Mouse (Mus musculus) thymus, adult 2 months (tissue): ENCODE measurements around the gene Uba7. TPM values are rescaled to one million over a fixed set of nuclear protein-coding genes. Genes with fewer than 3 reads are reported as not detected.

Experiments
- DNase-seq: peaks from one replicate; pipeline ENCODE4 v3.0.0; 2021
- H3K27ac ChIP-seq: fragments of 200-500 bp; 2 replicates; pipeline ENCODE4 v1.5.1; 2012; ENCODE audit warnings: low read length, control low read depth; ENCODE audit not compliant: control insufficient read depth, insufficient read depth
- H3K27me3 ChIP-seq: fragments of 200-500 bp; 2 replicates; pipeline ENCODE4 v1.6.1; 2012; ENCODE audit warnings: mild to moderate bottlenecking, low read length, moderate library complexity, mixed read lengths; ENCODE audit not compliant: control insufficient read depth, insufficient read depth
- H3K36me3 ChIP-seq: fragments of 200-500 bp; 2 replicates; pipeline ENCODE4 v1.6.1; 2012; ENCODE audit warnings: mild to moderate bottlenecking, low read length, moderate library complexity; ENCODE audit not compliant: control insufficient read depth, insufficient read depth
- H3K4me1 ChIP-seq: fragments of 200-500 bp; replicated peaks from 2 replicates; pipeline ENCODE4 v1.6.1; 2012; ENCODE audit warnings: low read length; ENCODE audit not compliant: control insufficient read depth, insufficient read depth
- H3K4me3 ChIP-seq: fragments of 200-500 bp; 2 replicates; pipeline ENCODE4 v1.5.1; 2012; ENCODE audit warnings: mild to moderate bottlenecking, low read length, control low read depth, moderate library complexity; ENCODE audit not compliant: control insufficient read depth, insufficient read depth
- CTCF ChIP-seq: fragments of 200-500 bp; IDR thresholded peaks from 2 replicates; pipeline ENCODE4 v1.5.1; 2012; ENCODE audit warnings: mild to moderate bottlenecking, control low read depth, low read length, moderate library complexity, borderline replicate concordance; ENCODE audit not compliant: control insufficient read depth, poor library complexity, insufficient read depth; ENCODE audit errors: extremely low read depth
- POLR2A ChIP-seq: fragments of 200-500 bp; IDR thresholded peaks from 2 replicates; pipeline ENCODE4 v1.6.1; 2012; ENCODE audit warnings: mild to moderate bottlenecking, low read length, control low read depth, moderate library complexity; ENCODE audit not compliant: control insufficient read depth, poor library complexity, insufficient read depth; ENCODE audit errors: extremely low read depth
- WGBS: fragments of 180-500 bp; shearing (Covaris S2); methylation state at CpG from one replicate; pipeline ENCODE4 v1.1.7; 2018; 5-methylcytosine and 5-hydroxymethylcytosine counted together
- polyA plus RNA-seq: library from polyadenylated mRNA; depleted of rRNA; stranded (reverse); fragments of >200 nt; gene quantifications from 2 replicates; pipeline ENCODE4 v1.2.3, GENCODE M21; 2012; rRNA removed

Uba7 gene
- polyA plus RNA-seq, 1 experiment = 267 TPM

- TF ChIP-seq CTCF (no peak), POLR2A (no peak)
- no peak for DNase-seq
- H3K4me3 ChIP-seq = no peak overlapping the region
- H3K27me3 ChIP-seq = no peaks in the 10 kb centered on the region
- H3K27ac ChIP-seq = no peak overlapping the region
- H3K36me3 ChIP-seq = peaks cover 17% of the 10 kb centered on the region
- H3K4me1 ChIP-seq = no peaks in the 10 kb centered on the region; the same call in 1 of the 2 replicates
- 96% methylated on average over 3 of the region's 3 CpGs for WGBS
Observed at GRCm38 (mm10) chr9:108017127-108017526, 41.8 kb downstream of the Uba7 start.

- TF ChIP-seq CTCF = no peak
- no peak for TF ChIP-seq POLR2A
- 100% methylated on average over 1 of the region's 1 CpGs for whole genome bisulfite sequencing
- DNase-seq = no peak
Observed at GRCm38 (mm10) chr9:108020741-108021140, 45.4 kb downstream of the Uba7 start.

GRCm38 (mm10) chr9:108023216-108023615, 47.9 kb downstream of the Uba7 start:
- H3K27ac ChIP-seq = no peak overlapping the region
- TF ChIP-seq CTCF (no peak), POLR2A (no peak)
- DNase-seq = no peak
- H3K27me3 ChIP-seq = no peaks in the 10 kb centered on the region
- 92% methylated on average over 3 of the region's 3 CpGs for WGBS
- H3K4me1 ChIP-seq = no peaks in the 10 kb centered on the region; the same call in 1 of the 2 replicates
- H3K36me3 ChIP-seq = peaks cover 23% of the 10 kb centered on the region
- H3K4me3 ChIP-seq = no peak overlapping the region

More at GRCm38 (mm10) chr9:108020741-108021140, 45.4 kb downstream of the Uba7 start:
- Histone ChIP-seq H3K4me1 (no peaks in the 10 kb centered on the region; the same call in 1 of the 2 replicates), H3K4me3 (no peak overlapping the region), H3K27me3 (no peaks in the 10 kb centered on the region), H3K36me3 (peaks cover 15% of the 10 kb centered on the region), H3K27ac (no peak overlapping the region)

- no peaks in the 10 kb centered on the region for H3K27me3 ChIP-seq
- peaks cover 28% of the 10 kb centered on the region for H3K36me3 ChIP-seq
- no peak for DNase-seq
- no peak for TF ChIP-seq POLR2A
- TF ChIP-seq CTCF = no peak
- H3K4me3 ChIP-seq = no peak overlapping the region
- no peaks in the 10 kb centered on the region for H3K4me1 ChIP-seq
- H3K27ac ChIP-seq = no peak overlapping the region
- 89% methylated on average over 3 of the region's 3 CpGs for WGBS
Observed at GRCm38 (mm10) chr9:108026584-108026983, 51.3 kb downstream of the Uba7 start.

- no peak for DNase-seq
- H3K27me3 ChIP-seq = no peaks in the 10 kb centered on the region
- TF ChIP-seq CTCF (no peak), POLR2A (no peak)
- no peaks in the 10 kb centered on the region for H3K4me1 ChIP-seq
- WGBS = 97% methylated on average over 3 of the region's 3 CpGs
- H3K36me3 ChIP-seq = peaks cover 41% of the 10 kb centered on the region
- H3K27ac ChIP-seq = no peak overlapping the region
- no peak overlapping the region for H3K4me3 ChIP-seq
Observed at GRCm38 (mm10) chr9:108027867-108028266, 52.6 kb downstream of the Uba7 start.

- H3K27ac ChIP-seq = no peak overlapping the region
- 96% methylated on average over 5 of the region's 5 CpGs for WGBS
- no peak overlapping the region for H3K4me3 ChIP-seq
- peaks cover 59% of the 10 kb centered on the region for H3K36me3 ChIP-seq
- TF ChIP-seq POLR2A (no peak), CTCF (no peak)
- H3K27me3 ChIP-seq = no peaks in the 10 kb centered on the region
- DNase-seq = no peak
- no peaks in the 10 kb centered on the region for H3K4me1 ChIP-seq
Observed at GRCm38 (mm10) chr9:108032126-108032525, 56.8 kb downstream of the Uba7 start.

Other genes starting within 250 kb of the Uba7 start
- 176 and 197 TPM in 2 replicates for gene Rbm5, start 204.5 kb upstream of the Uba7 start, polyA plus RNA-seq
- 29.0 and 32.1 TPM in 2 replicates for gene Rbm6, start 102.3 kb upstream of the Uba7 start, polyA plus RNA-seq
- 57.0 and 62.7 TPM in 2 replicates for gene Mon1a, start 87.4 kb upstream of the Uba7 start, polyA plus RNA-seq
- 8.5 and 13.0 TPM in 2 replicates for gene Mst1r, start 68.6 kb upstream of the Uba7 start, polyA plus RNA-seq
- 0.11 TPM in 1 of 2 replicates, not detected in the other for gene Actl11, start 47.0 kb upstream of the Uba7 start, polyA plus RNA-seq
- 18.7 and 21.0 TPM in 2 replicates for gene Camkv, start 39.8 kb upstream of the Uba7 start, polyA plus RNA-seq
- 9.2 and 15.7 TPM in 2 replicates for gene Traip, start 25.4 kb upstream of the Uba7 start, polyA plus RNA-seq
- gene Gm20661, start 7.6 kb downstream of the Uba7 start, polyA plus RNA-seq = 0.58 and 0.93 TPM in 2 replicates
- gene Inka1, start 10.4 kb downstream of the Uba7 start, polyA plus RNA-seq = 10.5 and 14.8 TPM in 2 replicates
- 5.1 and 7.3 TPM in 2 replicates for gene Cdhr4, start 17.0 kb downstream of the Uba7 start, polyA plus RNA-seq
- 0.60 and 3.2 TPM in 2 replicates for gene Gm20662, start 20.8 kb downstream of the Uba7 start, polyA plus RNA-seq
- gene Ip6k1, start 27.0 kb downstream of the Uba7 start, polyA plus RNA-seq = 197 and 254 TPM in 2 replicates
- gene Gmppb, start 73.7 kb downstream of the Uba7 start, polyA plus RNA-seq = 18.0 and 20.9 TPM in 2 replicates
- 4.5 and 4.8 TPM in 2 replicates for gene Amigo3, start 77.7 kb downstream of the Uba7 start, polyA plus RNA-seq
- gene Mst1, start 104.9 kb downstream of the Uba7 start, polyA plus RNA-seq = 3.3 and 3.5 TPM in 2 replicates
- gene Rnf123, start 107.8 kb downstream of the Uba7 start, polyA plus RNA-seq = 221 and 246 TPM in 2 replicates
- 131 and 163 TPM in 2 replicates for gene Apeh, start 119.1 kb downstream of the Uba7 start, polyA plus RNA-seq
- 2.6 and 4.3 TPM in 2 replicates for gene Bsn, start 214.9 kb downstream of the Uba7 start, polyA plus RNA-seq